Mouse (Mus musculus) liver, embryonic 14.5 days (tissue): ENCODE results near the gene Nacc1.

Source experiments
- CTCF ChIP-seq: IDR thresholded peaks from 2 replicates; pipeline ENCODE4 v1.5.1; 2016; ENCODE audit warnings: antibody characterized with exemption, low read depth, control low read depth
- EP300 ChIP-seq: IDR thresholded peaks from 2 replicates; pipeline ENCODE4 v1.6.1; 2016; ENCODE audit warnings: antibody characterized with exemption, low read depth

GRCm38 (mm10) chr8:84634849-84635304 lies 52.8 kb downstream of the Nacc1 start:
- no peak for TF ChIP-seq CTCF
- TF ChIP-seq EP300: no peak
